Mouse (Mus musculus) stomach, postnatal 0 days (tissue): ENCODE results near the gene Galnt10. TPM values are rescaled to one million over a fixed set of nuclear protein-coding genes. Genes with fewer than 3 reads are reported as not detected.

ENCODE experiments used
- ATAC-seq: fragments of 200-750 bp; cut with Nextera tagmentation; 2 replicates; pipeline ENCODE4 v1.8.0; 2017; ENCODE audit not compliant: low FRiP score, low TSS enrichment
- DNase-seq: peaks from one replicate; pipeline ENCODE4 v3.0.0-alpha.2; 2016; ENCODE audit warnings: low spot score
- H3K27ac ChIP-seq: fragments of 300-500 bp; sonication (generic); replicated peaks from 2 replicates; pipeline ENCODE4 v1.5.1; 2014; ENCODE audit warnings: mild to moderate bottlenecking, control low read depth
- H3K27me3 ChIP-seq: fragments of 300-500 bp; sonication (generic); 2 replicates; pipeline ENCODE4 v1.6.1; 2014; ENCODE audit warnings: low read length; ENCODE audit not compliant: control insufficient read depth, insufficient read depth
- H3K36me3 ChIP-seq: fragments of 300-500 bp; sonication (generic); 2 replicates; pipeline ENCODE4 v1.6.1; 2014; ENCODE audit warnings: low read length, mixed read lengths; ENCODE audit not compliant: control insufficient read depth, insufficient read depth
- H3K4me1 ChIP-seq: fragments of 300-500 bp; sonication (generic); replicated peaks from 2 replicates; pipeline ENCODE4 v1.6.1; 2014; ENCODE audit warnings: antibody characterized with exemption; ENCODE audit not compliant: control insufficient read depth, insufficient read depth
- H3K4me2 ChIP-seq: fragments of 300-500 bp; sonication (generic); replicated peaks from 2 replicates; pipeline ENCODE4 v1.6.1; 2014; ENCODE audit warnings: low read depth, mild to moderate bottlenecking, control low read depth, moderate library complexity
- H3K4me3 ChIP-seq: fragments of 300-500 bp; sonication (generic); 2 replicates; pipeline ENCODE4 v1.5.1; 2014; ENCODE audit warnings: low read depth, low read length, control low read depth
- H3K9ac ChIP-seq: fragments of 300-500 bp; sonication (generic); 2 replicates; pipeline ENCODE4 v1.6.1; 2014; ENCODE audit warnings: mild to moderate bottlenecking, low read length, control low read depth, mixed read lengths
- H3K9me3 ChIP-seq: fragments of 300-500 bp; sonication (generic); 2 replicates; pipeline ENCODE4 v1.6.1; 2016; ENCODE audit warnings: low read length; ENCODE audit not compliant: control insufficient read depth
- CTCF ChIP-seq: IDR thresholded peaks from 2 replicates; pipeline ENCODE4 v1.5.1; 2016; ENCODE audit warnings: antibody characterized with exemption, low read depth, mild to moderate bottlenecking, moderate library complexity
- EP300 ChIP-seq: optimal IDR thresholded peaks from 2 replicates; pipeline ENCODE3; 2016; ENCODE audit warnings: antibody characterized with exemption
- WGBS: fragments of 180-500 bp; shearing (Covaris S2); extraction: QIAGEN DNeasy Blood & Tissue Kit; methylation state at CpG from one replicate; pipeline ENCODE4 v1.1.7; 2014; 5-methylcytosine and 5-hydroxymethylcytosine counted together
- polyA plus RNA-seq: library from polyadenylated mRNA; unstranded; fragments of >200 nt; fragmentation: Nextera tagmentation; extraction: Ambion mirVana; gene quantifications from 2 replicates; pipeline ENCODE4 v1.2.1, GENCODE M21; 2015

Gene Galnt10
- polyA plus RNA-seq, 1 experiment from 2014 or later = 8.8 TPM

GRCm38 (mm10) chr11:57809017-57809731, 163.9 kb downstream of the Galnt10 start:
- Histone ChIP-seq H3K9me3 (no peaks in the 10 kb centered on the region), H3K27ac (no peak overlapping the region), H3K9ac (no peak overlapping the region), H3K4me2 (no peak overlapping the region), H3K27me3 (no peaks in the 10 kb centered on the region), H3K4me1 (no peaks in the 10 kb centered on the region), H3K36me3 (peaks cover 10% of the 10 kb centered on the region; the same call in 1 of the 2 replicates), H3K4me3 (no peak overlapping the region)
- WGBS = 76% methylated on average over 17 of the region's 17 CpGs
- DNase-seq = no peak
- TF ChIP-seq CTCF (no peak), EP300 (no peak)
- ATAC-seq = peak; percentile 55; the same call in 1 of the 2 replicates

DNA sequence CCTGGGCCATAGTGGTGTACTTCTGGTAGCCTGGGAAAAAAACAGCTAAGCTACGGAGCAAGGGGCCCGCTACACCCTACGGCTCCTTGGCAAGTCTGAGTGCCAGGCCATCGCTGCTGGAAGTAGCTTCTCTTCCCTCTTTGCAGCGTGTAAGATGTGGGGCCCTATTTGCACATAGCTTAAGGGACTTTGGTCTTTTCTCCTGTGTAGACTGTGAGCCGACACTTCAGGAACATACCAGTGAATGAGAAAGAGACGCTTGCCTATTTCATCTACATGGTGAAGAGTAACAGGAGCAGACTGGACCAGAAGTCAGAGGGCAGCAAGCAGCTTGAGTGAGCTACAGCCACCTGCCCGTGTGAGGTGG, 164.5 kb downstream of the Galnt10 start:
- no peak overlapping the region for H3K27ac ChIP-seq
- no peak for ATAC-seq
- peaks cover 10% of the 10 kb centered on the region; the same call in 1 of the 2 replicates for H3K36me3 ChIP-seq
- no peak overlapping the region for H3K4me3 ChIP-seq
- H3K4me1 ChIP-seq = no peaks in the 10 kb centered on the region
- DNase-seq = no peak
- TF ChIP-seq EP300 (no peak), CTCF (no peak)
- H3K9ac ChIP-seq = no peak overlapping the region
- H3K4me2 ChIP-seq = no peak overlapping the region
- no peaks in the 10 kb centered on the region for H3K27me3 ChIP-seq
- WGBS = 57% methylated on average over 8 of the region's 8 CpGs
- H3K9me3 ChIP-seq = no peaks in the 10 kb centered on the region

DNA sequence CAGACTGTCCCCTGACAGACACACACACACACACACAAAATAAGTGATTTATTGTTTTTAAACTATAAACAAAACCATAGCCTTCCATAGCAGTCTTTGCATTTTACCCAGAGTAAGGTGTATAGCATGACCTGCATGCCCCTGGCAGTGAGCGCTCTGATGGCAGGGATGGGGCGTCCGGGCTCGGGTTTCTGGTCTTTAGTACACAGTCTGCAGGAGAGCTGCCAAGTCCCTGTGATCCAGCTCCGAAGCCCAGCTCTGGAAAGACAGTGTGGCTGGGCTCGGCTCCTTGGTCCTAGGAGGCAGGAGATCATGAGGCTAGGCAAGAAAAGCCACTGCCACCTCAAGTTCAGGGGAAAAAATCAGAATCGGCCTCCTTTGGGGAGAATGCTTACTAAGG, 165.8 kb downstream of the Galnt10 start:
- Histone ChIP-seq H3K36me3 (peaks cover 10% of the 10 kb centered on the region; the same call in 1 of the 2 replicates), H3K4me2 (no peak overlapping the region), H3K27me3 (no peaks in the 10 kb centered on the region), H3K4me1 (no peaks in the 10 kb centered on the region), H3K27ac (no peak overlapping the region), H3K4me3 (no peak overlapping the region), H3K9ac (no peak overlapping the region), H3K9me3 (no peaks in the 10 kb centered on the region)
- 57% methylated on average over 7 of the region's 7 CpGs for WGBS
- DNase-seq = no peak
- TF ChIP-seq EP300 (no peak), CTCF (no peak)
- ATAC-seq = no peak

DNA sequence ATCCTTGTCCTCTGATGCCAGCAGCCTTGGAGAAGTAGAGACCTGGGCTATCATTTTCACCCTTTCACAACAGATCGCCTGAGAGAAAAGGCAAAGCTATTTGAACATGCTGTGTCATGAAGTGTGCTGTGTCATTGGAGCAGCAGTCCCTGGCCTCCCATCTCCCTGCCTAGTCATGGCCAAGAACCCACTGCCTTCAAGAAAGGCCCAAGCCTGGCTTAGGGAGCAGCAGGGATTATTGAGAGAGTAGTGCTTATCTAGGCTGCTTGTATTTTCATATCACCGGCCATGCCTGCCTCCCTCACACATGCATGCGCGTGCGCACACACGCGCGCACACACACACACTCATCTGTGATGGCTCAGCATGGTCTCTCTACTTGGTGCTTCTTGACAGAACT, 167.0 kb downstream of the Galnt10 start:
- H3K9ac ChIP-seq = no peak overlapping the region
- H3K27ac ChIP-seq = no peak overlapping the region
- no peak for ATAC-seq
- H3K4me3 ChIP-seq = no peak overlapping the region
- H3K4me1 ChIP-seq = no peaks in the 10 kb centered on the region
- WGBS = 93% methylated on average over 8 of the region's 8 CpGs
- peaks cover 10% of the 10 kb centered on the region; the same call in 1 of the 2 replicates for H3K36me3 ChIP-seq
- TF ChIP-seq CTCF (no peak), EP300 (no peak)
- no peaks in the 10 kb centered on the region for H3K27me3 ChIP-seq
- no peak for DNase-seq
- H3K9me3 ChIP-seq = no peaks in the 10 kb centered on the region
- no peak overlapping the region for H3K4me2 ChIP-seq

DNA sequence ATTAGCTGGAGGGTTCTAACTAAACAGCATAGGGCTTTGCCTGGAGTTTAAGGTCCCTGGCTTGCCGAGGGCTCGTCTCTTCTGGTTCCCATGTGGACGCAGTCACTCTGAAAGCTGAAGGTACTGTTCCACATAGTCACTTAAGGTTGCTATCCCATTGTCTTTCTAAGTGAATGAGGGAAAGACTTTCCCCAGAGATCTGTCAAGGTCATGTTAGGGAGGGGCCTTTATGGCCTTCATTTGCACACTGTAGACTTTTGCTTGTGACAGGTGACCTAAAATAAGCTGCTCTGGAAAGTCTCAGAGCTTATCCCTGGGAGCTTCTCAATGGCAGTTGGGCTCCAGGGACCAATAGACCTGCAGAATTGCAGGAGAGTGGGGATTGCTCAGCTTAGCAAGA, 168.4 kb downstream of the Galnt10 start:
- H3K4me2 ChIP-seq = no peak overlapping the region
- WGBS = 94% methylated on average over 3 of the region's 3 CpGs
- TF ChIP-seq EP300 (no peak), CTCF (no peak)
- 0 out of 2 replicates have a peak, but pooled peaks cover 6% of the 10 kb centered on the region for H3K36me3 ChIP-seq
- ATAC-seq (no peak), DNase-seq (no peak)
- no peaks in the 10 kb centered on the region for H3K27me3 ChIP-seq
- no peak overlapping the region for H3K4me3 ChIP-seq
- no peaks in the 10 kb centered on the region for H3K9me3 ChIP-seq
- H3K9ac ChIP-seq = no peak overlapping the region
- no peak overlapping the region for H3K27ac ChIP-seq
- H3K4me1 ChIP-seq = no peaks in the 10 kb centered on the region

GRCm38 (mm10) chr11:57818189-57818588, 172.9 kb downstream of the Galnt10 start:
- Histone ChIP-seq H3K4me3 (no peak overlapping the region), H3K4me2 (no peak overlapping the region), H3K9ac (no peak overlapping the region), H3K27ac (no peak overlapping the region), H3K4me1 (no peaks in the 10 kb centered on the region), H3K27me3 (no peaks in the 10 kb centered on the region), H3K9me3 (no peaks in the 10 kb centered on the region), H3K36me3 (no peaks in the 10 kb centered on the region)
- no peak for ATAC-seq
- TF ChIP-seq CTCF (peak; percentile 22; the same call in 1 of the 2 replicates), EP300 (no peak)
- no peak for DNase-seq
- WGBS = 80% methylated on average over 4 of the region's 4 CpGs
